Mouse (Mus musculus) embryonic facial prominence, embryonic 15.5 days (tissue): ENCODE measurements around the gene Ulk3. TPM values are rescaled to one million over a fixed set of nuclear protein-coding genes. Genes with fewer than 3 reads are reported as not detected.

ENCODE experiments used
- ATAC-seq: fragments of 200-750 bp; cut with Nextera tagmentation; 2 replicates; pipeline ENCODE4 v1.8.0; 2017; ENCODE audit warnings: low read depth, moderate TSS enrichment; ENCODE audit not compliant: insufficient number of reproducible peaks, low FRiP score, low TSS enrichment
- H3K27ac ChIP-seq: fragments of 300-500 bp; sonication (generic); replicated peaks from 2 replicates; pipeline ENCODE4 v1.5.1; 2015; ENCODE audit warnings: mild to moderate bottlenecking, inconsistent platforms
- H3K27me3 ChIP-seq: fragments of 300-500 bp; sonication (generic); 2 replicates; pipeline ENCODE4 v1.6.1; 2015; ENCODE audit warnings: inconsistent platforms
- H3K36me3 ChIP-seq: fragments of 300-500 bp; sonication (generic); 2 replicates; pipeline ENCODE4 v1.6.1; 2015; ENCODE audit warnings: mild to moderate bottlenecking, inconsistent platforms
- H3K4me1 ChIP-seq: fragments of 300-500 bp; sonication (generic); 2 replicates; pipeline ENCODE4 v1.6.1; 2015; ENCODE audit warnings: inconsistent platforms
- H3K4me2 ChIP-seq: fragments of 300-500 bp; sonication (generic); replicated peaks from 2 replicates; pipeline ENCODE4 v1.6.1; 2015; ENCODE audit warnings: mild to moderate bottlenecking, inconsistent platforms
- H3K4me3 ChIP-seq: fragments of 300-500 bp; sonication (generic); replicated peaks from 2 replicates; pipeline ENCODE4 v1.5.1; 2015; ENCODE audit warnings: mild to moderate bottlenecking, inconsistent platforms
- H3K9ac ChIP-seq: fragments of 300-500 bp; sonication (generic); 2 replicates; pipeline ENCODE4 v1.6.1; 2015; ENCODE audit warnings: inconsistent platforms
- H3K9me3 ChIP-seq: fragments of 300-500 bp; sonication (generic); replicated peaks from 2 replicates; pipeline ENCODE4 v1.6.1; 2016; ENCODE audit warnings: inconsistent platforms
- WGBS: fragments of 180-500 bp; shearing (Covaris S2); methylation state at CpG from one replicate; pipeline ENCODE4 v1.1.7; 2015; 5-methylcytosine and 5-hydroxymethylcytosine counted together
- polyA plus RNA-seq: library from polyadenylated mRNA; unstranded; fragments of >200 nt; fragmentation: Nextera tagmentation; extraction: Ambion mirVana; gene quantifications from 2 replicates; pipeline ENCODE4 v1.2.1, GENCODE M21; 2015

Gene Ulk3
- polyA plus RNA-seq, 1 experiment from 2014 or later = 28.5 TPM

DNA sequence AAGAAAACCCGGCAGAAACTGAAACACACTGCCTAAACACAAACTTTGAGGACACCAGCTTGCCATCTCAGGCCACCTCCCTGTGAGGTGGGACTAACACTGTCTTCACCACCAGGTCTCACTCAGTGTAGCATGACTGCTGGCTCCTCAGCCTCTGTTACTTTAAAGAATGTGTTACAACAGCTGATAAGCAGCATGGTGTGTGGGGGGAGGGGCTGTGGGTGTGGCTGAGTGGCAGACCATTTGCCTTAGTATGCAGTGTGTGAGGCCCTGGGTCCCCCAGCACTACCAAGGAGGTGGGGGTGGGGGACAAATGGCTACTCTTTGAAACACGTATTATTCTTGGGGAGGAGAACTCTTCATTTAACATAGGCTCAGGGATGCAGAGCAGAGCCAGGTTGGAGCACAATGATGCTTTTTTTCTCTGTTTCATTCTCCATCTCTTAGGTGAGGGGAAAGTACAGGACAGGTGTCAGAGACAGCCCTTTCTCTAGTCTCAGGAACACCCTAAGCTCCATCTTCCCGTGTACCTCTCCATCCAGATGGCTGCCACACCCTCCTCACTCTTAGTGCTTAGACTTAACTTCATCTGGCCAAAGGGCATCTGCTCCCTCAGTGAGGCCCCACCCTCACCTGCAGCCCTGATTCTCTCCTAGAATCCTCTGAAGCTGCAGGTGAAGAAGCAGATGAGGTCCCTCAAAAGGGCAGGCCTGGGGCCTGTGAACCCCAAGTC lies 11.5 kb downstream of the Ulk3 start:
- Histone ChIP-seq H3K9ac (no peak overlapping the region), H3K9me3 (no peaks in the 10 kb centered on the region), H3K4me2 (no peak overlapping the region), H3K27ac (no peak overlapping the region), H3K4me1 (0 out of 2 replicates have a peak, but pooled peaks cover 5% of the 10 kb centered on the region), H3K36me3 (no peaks in the 10 kb centered on the region), H3K27me3 (peaks cover 6% of the 10 kb centered on the region; the same call in 1 of the 2 replicates), H3K4me3 (no peak overlapping the region)
- ATAC-seq = peak; percentile 27; the same call in 1 of the 2 replicates
- WGBS = 8% methylated on average over 3 of the region's 3 CpGs

DNA sequence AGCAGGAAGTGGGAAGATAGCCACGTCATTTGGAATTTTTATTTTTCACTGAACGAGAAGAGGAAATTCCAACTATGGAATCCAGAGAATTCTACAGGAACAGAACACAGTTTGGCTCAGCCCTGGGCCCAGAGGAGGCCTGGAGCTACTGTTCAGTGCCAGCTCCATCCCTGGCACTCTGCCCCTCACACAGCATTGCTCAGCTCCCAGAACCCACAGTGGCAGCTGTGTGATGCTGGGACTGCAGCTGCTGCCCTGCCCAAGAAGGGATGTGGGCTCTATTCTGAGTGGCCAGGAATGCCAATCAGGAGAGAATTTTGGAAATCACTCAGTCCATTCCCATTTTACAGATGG lies 12.1 kb downstream of the Ulk3 start:
- Histone ChIP-seq H3K27ac (no peak overlapping the region), H3K9ac (no peak overlapping the region), H3K9me3 (no peaks in the 10 kb centered on the region), H3K4me3 (no peak overlapping the region), H3K36me3 (no peaks in the 10 kb centered on the region), H3K4me1 (peaks cover 8% of the 10 kb centered on the region), H3K4me2 (no peak overlapping the region), H3K27me3 (peaks cover 12% of the 10 kb centered on the region)
- WGBS = 20% methylated on average over 2 of the region's 2 CpGs
- no peak for ATAC-seq

DNA sequence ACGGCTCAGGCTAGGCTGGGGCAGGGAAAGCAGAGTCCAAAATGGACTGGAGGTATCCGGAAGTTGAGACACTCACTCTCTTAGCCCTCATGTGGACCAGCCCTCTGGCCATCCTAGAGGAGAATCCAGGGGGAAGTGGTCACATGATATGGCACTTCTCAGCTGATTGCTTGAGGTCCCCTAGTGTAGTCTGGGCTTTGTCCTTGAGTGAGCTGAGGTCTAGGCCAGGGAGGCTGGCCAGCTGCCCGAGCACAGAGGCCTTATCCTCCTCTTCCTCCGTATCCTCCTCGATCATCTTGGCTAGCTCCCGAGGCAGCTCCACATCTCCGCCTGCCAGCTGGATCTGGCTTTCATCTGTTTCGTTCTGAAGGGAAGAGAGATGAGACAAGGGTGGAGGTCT lies 12.8 kb downstream of the Ulk3 start:
- no peak for ATAC-seq
- H3K36me3 ChIP-seq = no peaks in the 10 kb centered on the region
- no peak overlapping the region for H3K27ac ChIP-seq
- peaks cover 9% of the 10 kb centered on the region for H3K4me1 ChIP-seq
- WGBS = 60% methylated on average over 8 of the region's 8 CpGs
- no peak overlapping the region for H3K9ac ChIP-seq
- no peak overlapping the region for H3K4me3 ChIP-seq
- peaks cover 18% of the 10 kb centered on the region for H3K27me3 ChIP-seq
- H3K4me2 ChIP-seq = no peak overlapping the region
- no peaks in the 10 kb centered on the region for H3K9me3 ChIP-seq

DNA sequence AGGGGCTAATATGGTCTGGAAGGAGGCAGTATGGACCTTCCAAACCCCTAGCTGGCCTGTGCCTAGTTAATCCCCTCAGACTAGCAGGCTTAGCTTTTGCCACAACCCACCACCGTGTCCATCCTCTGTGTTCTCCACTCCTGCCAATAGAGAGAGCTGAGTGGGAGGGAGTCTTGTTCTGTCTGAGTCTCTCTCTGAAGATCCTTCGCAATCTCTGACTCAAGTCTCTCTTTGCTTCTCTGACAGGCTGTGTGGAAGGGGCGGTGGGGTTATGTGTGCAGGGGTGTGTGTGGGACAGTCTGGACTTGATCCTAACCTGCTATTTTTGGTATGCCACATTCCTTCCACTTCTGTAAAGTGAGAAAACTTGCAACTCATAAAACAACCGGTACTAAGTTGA lies 15.6 kb downstream of the Ulk3 start:
- peaks cover 23% of the 10 kb centered on the region for H3K27me3 ChIP-seq
- no peaks in the 10 kb centered on the region for H3K9me3 ChIP-seq
- no peak overlapping the region for H3K4me2 ChIP-seq
- no peak overlapping the region for H3K4me3 ChIP-seq
- H3K27ac ChIP-seq = no peak overlapping the region
- WGBS = 74% methylated on average over 4 of the region's 4 CpGs
- H3K36me3 ChIP-seq = no peaks in the 10 kb centered on the region
- no peak overlapping the region for H3K9ac ChIP-seq
- peaks cover 9% of the 10 kb centered on the region for H3K4me1 ChIP-seq
- no peak for ATAC-seq

DNA sequence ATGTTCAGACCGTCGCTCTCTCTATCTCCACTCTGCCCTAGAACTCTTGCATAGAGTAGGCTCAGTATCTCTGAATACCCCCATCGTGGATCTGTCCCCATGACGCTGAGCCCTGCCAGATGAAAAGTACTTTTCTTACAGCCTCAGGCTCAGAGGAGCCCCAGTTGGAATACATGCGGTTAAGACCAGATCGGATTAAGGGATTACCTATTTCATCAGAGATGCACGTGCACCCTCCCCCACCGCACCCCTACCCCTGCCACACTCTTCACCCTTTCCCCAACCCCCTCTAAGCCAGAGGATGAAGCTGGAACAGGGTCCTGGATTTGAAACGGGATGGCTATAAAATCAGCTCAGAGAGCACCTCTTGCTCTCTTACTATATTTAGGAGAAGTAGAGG lies 16.3 kb downstream of the Ulk3 start:
- no peak overlapping the region for H3K27ac ChIP-seq
- peaks cover 9% of the 10 kb centered on the region for H3K4me1 ChIP-seq
- no peak overlapping the region for H3K4me3 ChIP-seq
- H3K9me3 ChIP-seq = no peaks in the 10 kb centered on the region
- no peaks in the 10 kb centered on the region for H3K36me3 ChIP-seq
- no peak overlapping the region for H3K9ac ChIP-seq
- 13% methylated on average over 9 of the region's 9 CpGs for WGBS
- no peak for ATAC-seq
- H3K27me3 ChIP-seq = peaks cover 23% of the 10 kb centered on the region
- H3K4me2 ChIP-seq = no peak overlapping the region

DNA sequence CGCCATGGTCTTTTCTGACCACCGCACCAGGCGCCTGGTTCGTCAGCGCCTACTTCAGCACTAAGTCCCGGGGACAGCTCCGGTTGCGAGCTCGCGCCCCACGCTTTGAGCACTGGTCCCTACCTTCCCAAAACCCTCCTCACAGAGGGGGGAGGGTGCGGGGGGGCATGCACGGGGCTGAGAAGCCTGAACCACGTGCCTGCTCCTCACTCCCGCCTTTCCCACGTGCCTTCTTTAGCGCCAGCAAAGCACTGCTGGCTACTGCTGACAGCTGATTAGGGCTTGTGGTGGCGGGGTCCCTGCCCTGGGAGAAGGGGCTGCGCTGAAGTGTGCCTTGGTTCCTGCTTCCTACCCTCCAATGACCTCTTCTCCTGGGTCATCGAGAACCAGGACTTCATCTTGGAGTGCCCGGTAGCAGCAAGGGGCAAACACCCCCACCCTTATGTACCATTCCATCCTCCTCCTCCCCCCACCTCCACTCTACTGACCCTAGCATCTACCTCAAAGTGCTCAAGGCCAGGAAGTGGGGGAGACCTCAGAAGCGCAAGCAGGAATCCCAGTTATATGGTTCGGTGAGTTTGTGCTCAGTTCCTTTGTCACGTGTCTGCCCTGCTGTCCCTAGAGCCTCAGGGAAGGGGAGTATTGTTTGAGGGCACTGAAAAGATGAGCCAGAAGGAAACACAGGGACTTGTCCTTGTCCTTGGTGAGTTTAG lies 17.0 kb downstream of the Ulk3 start, which contains the start of gene Cplx3:
TSS of gene Cplx3 (minus strand) at position 143 of the 713 bp plus-strand sequence.
- ATAC-seq = no peak; the same call in 1 of the 2 replicates
- H3K4me2 ChIP-seq = no peak within 1 kb of the TSS

DNA sequence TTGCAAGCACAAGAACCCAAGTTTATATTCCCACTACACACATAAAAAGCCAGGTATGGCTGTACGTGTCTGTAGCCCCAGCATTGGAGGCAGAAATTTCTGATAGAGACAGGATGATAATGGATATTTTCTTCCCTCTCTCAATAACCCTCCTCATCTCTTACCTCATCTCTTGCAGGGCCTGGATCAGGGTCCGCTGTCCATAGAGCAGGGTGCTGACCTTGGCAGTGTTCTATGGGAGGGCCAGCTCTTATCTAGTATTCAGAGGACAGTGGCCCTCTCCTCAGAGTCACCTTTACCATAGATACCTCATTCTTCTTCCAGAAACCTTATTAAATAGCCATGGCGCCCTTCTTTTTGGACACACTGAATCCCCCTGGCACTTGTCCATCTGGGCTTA lies 20.6 kb downstream of the Ulk3 start:
- no peak overlapping the region for H3K27ac ChIP-seq
- H3K4me1 ChIP-seq = peaks cover 4% of the 10 kb centered on the region
- H3K9ac ChIP-seq = no peak overlapping the region
- H3K9me3 ChIP-seq = no peaks in the 10 kb centered on the region
- H3K4me3 ChIP-seq = no peak overlapping the region
- H3K27me3 ChIP-seq = peaks cover 19% of the 10 kb centered on the region
- 62% methylated on average over 3 of the region's 3 CpGs for WGBS
- ATAC-seq = no peak
- H3K4me2 ChIP-seq = no peak overlapping the region
- H3K36me3 ChIP-seq = no peaks in the 10 kb centered on the region

More for the DNA sequence above, 17.0 kb downstream of the Ulk3 start, which contains the start of gene Cplx3:
- no peak within 1 kb of the TSS for H3K9ac ChIP-seq
- peaks cover 9% of the 10 kb centered on the region for H3K4me1 ChIP-seq
- no peaks in the 10 kb centered on the region for H3K36me3 ChIP-seq
- no peak within 1 kb of the TSS for H3K27ac ChIP-seq
- WGBS = 4% methylated on average over 24 of the region's 24 CpGs
- no peaks in the 10 kb centered on the region for H3K9me3 ChIP-seq
- H3K27me3 ChIP-seq = peaks cover 23% of the 10 kb centered on the region
- no peak within 1 kb of the TSS for H3K4me3 ChIP-seq

DNA sequence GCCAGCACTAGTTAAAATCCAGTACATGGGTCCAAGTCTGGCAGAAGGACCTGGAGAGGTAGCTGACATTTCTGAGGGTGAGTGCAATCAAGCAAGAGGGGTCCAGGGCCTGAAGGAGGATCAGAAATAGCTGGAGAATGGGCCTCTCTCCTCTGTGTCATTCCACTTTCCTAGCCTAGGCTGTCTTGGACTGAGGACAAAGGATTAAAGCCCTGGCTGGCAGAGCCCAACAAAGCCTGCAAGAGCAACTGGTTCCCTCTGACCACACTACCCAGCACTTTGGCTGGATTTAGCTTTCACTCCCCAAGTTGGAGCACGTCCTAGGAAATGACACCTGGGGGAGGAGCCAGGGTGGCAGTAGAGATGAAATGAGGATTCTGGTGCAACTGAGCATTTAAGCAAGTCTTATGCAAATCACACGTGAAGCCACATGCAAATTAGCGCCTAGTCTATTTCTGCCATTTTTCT lies 21.1 kb downstream of the Ulk3 start:
- H3K4me3 ChIP-seq = no peak overlapping the region
- H3K4me2 ChIP-seq = no peak overlapping the region
- peaks cover 4% of the 10 kb centered on the region for H3K4me1 ChIP-seq
- peaks cover 19% of the 10 kb centered on the region for H3K27me3 ChIP-seq
- no peaks in the 10 kb centered on the region for H3K9me3 ChIP-seq
- H3K9ac ChIP-seq = no peak overlapping the region
- no peak for ATAC-seq
- no peaks in the 10 kb centered on the region for H3K36me3 ChIP-seq
- no peak overlapping the region for H3K27ac ChIP-seq
- 44% methylated on average over 3 of the region's 3 CpGs for WGBS

DNA sequence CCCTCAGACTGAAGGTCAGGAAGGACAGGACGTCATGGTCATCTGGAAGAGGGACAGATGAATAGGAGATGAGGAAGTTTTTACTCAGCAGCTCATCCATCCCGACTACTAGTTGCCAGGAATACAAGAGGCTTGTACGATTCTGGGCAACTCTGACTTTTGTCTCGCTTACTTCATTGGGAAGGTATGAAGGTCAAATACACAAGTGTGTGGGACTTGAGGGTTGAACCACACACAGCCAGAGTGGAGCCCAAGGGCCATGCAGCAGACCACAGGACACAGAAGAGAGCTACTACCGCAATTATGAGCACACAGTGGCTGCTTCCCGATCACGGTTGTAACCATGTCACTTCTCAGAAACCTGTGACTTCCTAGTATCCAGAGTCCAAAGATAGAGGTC lies 23.3 kb downstream of the Ulk3 start:
- Histone ChIP-seq H3K4me3 (no peak overlapping the region), H3K4me1 (no peaks in the 10 kb centered on the region), H3K9me3 (no peaks in the 10 kb centered on the region), H3K27me3 (0 out of 2 replicates have a peak, but pooled peaks cover 4% of the 10 kb centered on the region), H3K36me3 (no peaks in the 10 kb centered on the region), H3K4me2 (no peak overlapping the region), H3K9ac (no peak overlapping the region), H3K27ac (no peak overlapping the region)
- 78% methylated on average over 7 of the region's 7 CpGs for WGBS
- no peak for ATAC-seq

DNA sequence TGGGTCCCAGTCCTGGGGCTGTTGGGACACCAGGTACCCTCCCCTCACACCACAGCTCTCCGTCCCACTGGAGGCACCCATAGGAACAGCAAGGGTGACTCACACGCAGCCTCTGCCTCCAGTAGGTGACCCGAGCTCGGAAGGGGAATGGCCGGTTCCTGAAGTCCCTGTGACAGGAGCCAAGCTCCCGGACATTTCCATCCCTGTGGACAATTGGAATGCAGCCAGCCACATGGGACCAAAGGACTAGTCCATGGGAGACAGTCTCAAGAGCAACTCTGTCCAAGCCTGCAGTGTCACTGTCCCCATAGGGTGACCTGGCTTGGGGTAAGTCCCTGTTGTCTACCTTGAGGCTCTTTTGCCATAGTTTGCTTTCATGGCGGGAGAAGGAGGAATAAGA lies 24.7 kb downstream of the Ulk3 start:
- Histone ChIP-seq H3K27ac (no peak overlapping the region), H3K4me2 (no peak overlapping the region), H3K4me3 (no peak overlapping the region), H3K36me3 (no peaks in the 10 kb centered on the region), H3K27me3 (no peaks in the 10 kb centered on the region), H3K4me1 (no peaks in the 10 kb centered on the region), H3K9me3 (no peaks in the 10 kb centered on the region), H3K9ac (no peak overlapping the region)
- ATAC-seq = no peak
- WGBS = 77% methylated on average over 7 of the region's 7 CpGs

DNA sequence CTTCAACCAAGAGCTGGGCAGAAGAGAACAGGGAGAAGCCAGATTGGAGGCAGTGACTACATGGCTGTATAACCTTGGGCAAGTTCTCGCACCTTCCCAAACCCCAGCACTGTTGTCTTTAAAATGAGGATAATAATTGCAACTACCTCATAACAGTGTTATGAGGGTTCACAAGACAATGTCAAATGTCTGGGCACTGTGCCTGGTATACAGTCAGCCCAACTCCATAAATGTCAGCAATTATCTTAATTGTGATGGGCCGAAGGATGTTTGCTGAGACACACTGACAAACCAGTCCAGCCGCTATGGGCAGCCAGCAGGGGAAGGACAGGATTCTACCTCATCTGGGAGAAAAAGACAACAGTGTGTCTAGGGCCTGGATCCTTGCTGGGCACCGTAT lies 25.5 kb downstream of the Ulk3 start:
- ATAC-seq = no peak
- Histone ChIP-seq H3K27me3 (no peaks in the 10 kb centered on the region), H3K4me3 (no peak overlapping the region), H3K9ac (no peak overlapping the region), H3K9me3 (no peaks in the 10 kb centered on the region), H3K27ac (no peak overlapping the region), H3K4me2 (no peak overlapping the region), H3K36me3 (no peaks in the 10 kb centered on the region), H3K4me1 (no peaks in the 10 kb centered on the region)
- 70% methylated on average over 4 of the region's 4 CpGs for WGBS
